Mouse (Mus musculus) ES-Bruce4 (cell line): ENCODE measurements at regions not wholly inside any gene's neighbourhood (a gene's known extent, or its start where the extent isn't known, plus 50 kb on each side); places are given as distances from the start of the nearest gene placed in this dataset.

ENCODE experiments used
- CTCF ChIP-seq: IDR thresholded peaks from one replicate; pipeline ENCODE4 v1.8.1; 2011; ENCODE audit warnings: low read depth, low read length
- POLR2A ChIP-seq: IDR thresholded peaks from one replicate; pipeline ENCODE4 v1.8.1; 2011; ENCODE audit warnings: low read length; ENCODE audit not compliant: insufficient read depth

GRCm38 (mm10) chr17:45836253-45836652, 102.6 kb upstream of the 1600014C23Rik start:
- TF ChIP-seq POLR2A (no peak), CTCF (no peak)
